Mouse (Mus musculus) neural tube, embryonic 11.5 days (tissue): ENCODE data around the gene Pfas. TPM values are rescaled to one million over a fixed set of nuclear protein-coding genes. Genes with fewer than 3 reads are reported as not detected.
A peak's percentile ranks its signal among the peaks of the same experiment; 100 is the strongest.

ENCODE experiments used
- ATAC-seq: fragments of 200-750 bp; cut with Nextera tagmentation; 2 replicates; pipeline ENCODE4 v1.8.0; 2017; ENCODE audit warnings: moderate number of reproducible peaks, mild to moderate bottlenecking, moderate TSS enrichment, moderate library complexity; ENCODE audit not compliant: insufficient read depth, low FRiP score, low TSS enrichment
- DNase-seq: peaks from one replicate; pipeline ENCODE4 v3.0.0-alpha.2; 2015; ENCODE audit warnings: low spot score
- H3K27ac ChIP-seq: fragments of 300-500 bp; sonication (generic); 2 replicates; pipeline ENCODE4 v1.5.1; 2014; ENCODE audit warnings: low read depth, mild to moderate bottlenecking, low read length
- H3K27me3 ChIP-seq: fragments of 300-500 bp; sonication (generic); 2 replicates; pipeline ENCODE4 v1.6.1; 2014; ENCODE audit warnings: mild to moderate bottlenecking, low read length, mixed read lengths; ENCODE audit not compliant: control insufficient read depth, insufficient read depth
- H3K36me3 ChIP-seq: fragments of 300-500 bp; sonication (generic); 2 replicates; pipeline ENCODE4 v1.6.1; 2014; ENCODE audit warnings: mild to moderate bottlenecking, low read length, moderate library complexity, mixed read lengths; ENCODE audit not compliant: control insufficient read depth, insufficient read depth
- H3K4me1 ChIP-seq: fragments of 300-500 bp; sonication (generic); 2 replicates; pipeline ENCODE4 v1.6.1; 2014; ENCODE audit warnings: low read length, mixed read lengths; ENCODE audit not compliant: control insufficient read depth, insufficient read depth
- H3K4me2 ChIP-seq: fragments of 300-500 bp; sonication (generic); 2 replicates; pipeline ENCODE4 v1.6.1; 2014; ENCODE audit warnings: low read depth, mild to moderate bottlenecking, moderate library complexity
- H3K4me3 ChIP-seq: fragments of 300-500 bp; sonication (generic); 2 replicates; pipeline ENCODE4 v1.5.1; 2014; ENCODE audit warnings: low read depth, low read length
- H3K9ac ChIP-seq: fragments of 300-500 bp; sonication (generic); 2 replicates; pipeline ENCODE4 v1.6.1; 2014; ENCODE audit warnings: mild to moderate bottlenecking, low read length
- H3K9me3 ChIP-seq: fragments of 300-500 bp; sonication (generic); 2 replicates; pipeline ENCODE4 v1.6.1; 2016; ENCODE audit warnings: low read length; ENCODE audit not compliant: control insufficient read depth
- WGBS: fragments of 180-500 bp; shearing (Covaris S2); extraction: QIAGEN DNeasy Blood & Tissue Kit; methylation state at CpG from one replicate; pipeline ENCODE4 v1.1.7; 2014; 5-methylcytosine and 5-hydroxymethylcytosine counted together
- polyA plus RNA-seq: library from polyadenylated mRNA; unstranded; fragments of >200 nt; fragmentation: Nextera tagmentation; extraction: Ambion mirVana; gene quantifications from 2 replicates; pipeline ENCODE4 v1.2.1, GENCODE M21; 2014

Gene Pfas
- polyA plus RNA-seq, 1 experiment from 2014 or later, result 30.7 TPM

- H3K27ac ChIP-seq, result no peak overlapping the region
- 65% methylated on average over 1 of the region's 1 CpGs for WGBS
These were observed 50.3 kb downstream of the Pfas start for GRCm38 (mm10) chr11:68957971-68958370.

GRCm38 (mm10) chr11:68957308-68957707, 51.0 kb downstream of the Pfas start, which contains the start of gene Arhgef15:
Gene Arhgef15, minus strand, starts transcription at chr11:68957480.
- no peak within 1 kb of the TSS; the same call in 1 of the 2 replicates for H3K9ac ChIP-seq
- H3K36me3 ChIP-seq, result no peaks in the 10 kb centered on the region
- DNase-seq (no peak), ATAC-seq (no peak)
- H3K9me3 ChIP-seq, result no peaks in the 10 kb centered on the region
- WGBS, result 37% methylated on average over 8 of the region's 8 CpGs
- 0 out of 2 replicates have a peak within 1 kb of the TSS, but pooled peaks have one; percentile 2 for H3K4me3 ChIP-seq
- no peaks in the 10 kb centered on the region for H3K4me1 ChIP-seq
- no peak within 1 kb of the TSS for H3K27ac ChIP-seq
- no peak within 1 kb of the TSS for H3K4me2 ChIP-seq
- H3K27me3 ChIP-seq, result peaks cover 17% of the 10 kb centered on the region

More at GRCm38 (mm10) chr11:68957971-68958370, 50.3 kb downstream of the Pfas start:
- H3K4me1 ChIP-seq, result no peaks in the 10 kb centered on the region
- no peak overlapping the region for H3K4me2 ChIP-seq
- no peaks in the 10 kb centered on the region for H3K36me3 ChIP-seq
- no peak for DNase-seq
- ATAC-seq, result no peak
- H3K9me3 ChIP-seq, result no peaks in the 10 kb centered on the region
- H3K27me3 ChIP-seq, result peaks cover 16% of the 10 kb centered on the region
- no peak overlapping the region for H3K4me3 ChIP-seq
- no peak overlapping the region for H3K9ac ChIP-seq

- H3K27ac ChIP-seq, result no peak overlapping the region
- H3K4me2 ChIP-seq, result no peak overlapping the region
- no peaks in the 10 kb centered on the region for H3K36me3 ChIP-seq
- H3K4me1 ChIP-seq, result no peaks in the 10 kb centered on the region
- H3K9me3 ChIP-seq, result no peaks in the 10 kb centered on the region
- H3K27me3 ChIP-seq, result peaks cover 20% of the 10 kb centered on the region
- H3K9ac ChIP-seq, result no peak overlapping the region; the same call in 1 of the 2 replicates
- 0 out of 2 replicates have a peak overlapping the region, but pooled peaks have one; percentile 2 for H3K4me3 ChIP-seq
- no peak for DNase-seq
- 29% methylated on average over 13 of the region's 13 CpGs for WGBS
- ATAC-seq, result no peak
These were observed 51.6 kb downstream of the Pfas start for GRCm38 (mm10) chr11:68956697-68957096.

GRCm38 (mm10) chr11:68956107-68956506, 52.2 kb downstream of the Pfas start:
- peaks cover 20% of the 10 kb centered on the region for H3K27me3 ChIP-seq
- ATAC-seq, result no peak
- no peak for DNase-seq
- WGBS, result 47% methylated on average over 3 of the region's 3 CpGs
- H3K9ac ChIP-seq, result no peak overlapping the region
- H3K4me1 ChIP-seq, result no peaks in the 10 kb centered on the region
- no peaks in the 10 kb centered on the region for H3K9me3 ChIP-seq
- no peak overlapping the region for H3K4me2 ChIP-seq
- no peak overlapping the region for H3K4me3 ChIP-seq
- no peaks in the 10 kb centered on the region for H3K36me3 ChIP-seq
- H3K27ac ChIP-seq, result no peak overlapping the region

GRCm38 (mm10) chr11:68955473-68955872, 52.8 kb downstream of the Pfas start:
- H3K27me3 ChIP-seq, result peaks cover 20% of the 10 kb centered on the region
- 65% methylated on average over 5 of the region's 5 CpGs for WGBS
- no peak for ATAC-seq
- H3K9ac ChIP-seq, result no peak overlapping the region
- H3K27ac ChIP-seq, result no peak overlapping the region
- H3K36me3 ChIP-seq, result no peaks in the 10 kb centered on the region
- H3K9me3 ChIP-seq, result no peaks in the 10 kb centered on the region
- DNase-seq, result no peak
- H3K4me1 ChIP-seq, result no peaks in the 10 kb centered on the region
- H3K4me2 ChIP-seq, result peak overlapping the region; percentile 43
- no peak overlapping the region; the same call in 1 of the 2 replicates for H3K4me3 ChIP-seq

GRCm38 (mm10) chr11:68954408-68954807, 53.9 kb downstream of the Pfas start:
- peaks cover 20% of the 10 kb centered on the region for H3K27me3 ChIP-seq
- H3K36me3 ChIP-seq, result no peaks in the 10 kb centered on the region
- 1% methylated on average over 17 of the region's 17 CpGs for WGBS
- peak overlapping the region; percentile 43 for H3K4me2 ChIP-seq
- H3K9ac ChIP-seq, result peak overlapping the region; percentile 36
- ATAC-seq (no peak), DNase-seq (no peak)
- no peak overlapping the region for H3K27ac ChIP-seq
- H3K4me1 ChIP-seq, result no peaks in the 10 kb centered on the region
- no peaks in the 10 kb centered on the region for H3K9me3 ChIP-seq
- peak overlapping the region; percentile 14 for H3K4me3 ChIP-seq

- Histone ChIP-seq H3K4me1 (no peaks in the 10 kb centered on the region), H3K4me2 (peak overlapping the region; percentile 43), H3K27ac (no peak overlapping the region), H3K9ac (no peak overlapping the region; the same call in 1 of the 2 replicates), H3K4me3 (peak overlapping the region; percentile 14), H3K9me3 (no peaks in the 10 kb centered on the region), H3K36me3 (no peaks in the 10 kb centered on the region), H3K27me3 (peaks cover 20% of the 10 kb centered on the region)
- ATAC-seq, result no peak
- DNase-seq, result no peak
- WGBS, result 4% methylated on average over 13 of the region's 13 CpGs
These were observed 54.4 kb downstream of the Pfas start for GRCm38 (mm10) chr11:68953903-68954302.

- no peak for ATAC-seq
- H3K9ac ChIP-seq, result peak overlapping the region; percentile 26; the same call in 1 of the 2 replicates
- H3K4me1 ChIP-seq, result no peaks in the 10 kb centered on the region
- H3K4me2 ChIP-seq, result peak overlapping the region; percentile 29
- no peaks in the 10 kb centered on the region for H3K9me3 ChIP-seq
- peaks cover 11% of the 10 kb centered on the region; the same call in 1 of the 2 replicates for H3K27me3 ChIP-seq
- H3K36me3 ChIP-seq, result no peaks in the 10 kb centered on the region
- DNase-seq, result no peak
- no peak overlapping the region for H3K27ac ChIP-seq
- WGBS, result 4% methylated on average over 12 of the region's 12 CpGs
- no peak overlapping the region for H3K4me3 ChIP-seq
These were observed 60.7 kb downstream of the Pfas start for GRCm38 (mm10) chr11:68947542-68947993.

GRCm38 (mm10) chr11:68946806-68947440, 61.3 kb downstream of the Pfas start:
- WGBS, result 9% methylated on average over 14 of the region's 16 CpGs
- Histone ChIP-seq H3K9ac (no peak overlapping the region), H3K27me3 (peaks cover 11% of the 10 kb centered on the region; the same call in 1 of the 2 replicates), H3K4me1 (no peaks in the 10 kb centered on the region), H3K4me2 (peak overlapping the region; percentile 29; the same call in 1 of the 2 replicates), H3K4me3 (peak overlapping the region; percentile 6; the same call in 1 of the 2 replicates), H3K9me3 (no peaks in the 10 kb centered on the region), H3K27ac (no peak overlapping the region), H3K36me3 (no peaks in the 10 kb centered on the region)
- DNase-seq (no peak), ATAC-seq (no peak)
